Mouse (Mus musculus) hindbrain, embryonic 13.5 days (tissue): ENCODE results near the gene Stk26. TPM values are rescaled to one million over a fixed set of nuclear protein-coding genes. Genes with fewer than 3 reads are reported as not detected.

ENCODE experiments used
- ATAC-seq: fragments of 200-750 bp; cut with Nextera tagmentation; 2 replicates; pipeline ENCODE4 v1.8.0; 2017; ENCODE audit warnings: moderate TSS enrichment; ENCODE audit not compliant: low FRiP score
- H3K27ac ChIP-seq: fragments of 300-500 bp; sonication (generic); 2 replicates; pipeline ENCODE4 v1.5.1; 2015; ENCODE audit warnings: inconsistent platforms, mild to moderate bottlenecking, moderate library complexity
- H3K27me3 ChIP-seq: fragments of 300-500 bp; sonication (generic); 2 replicates; pipeline ENCODE4 v1.6.1; 2015; ENCODE audit warnings: mild to moderate bottlenecking, inconsistent platforms
- H3K36me3 ChIP-seq: fragments of 300-500 bp; sonication (generic); 2 replicates; pipeline ENCODE4 v1.6.1; 2015; ENCODE audit warnings: mild to moderate bottlenecking, inconsistent platforms
- H3K4me1 ChIP-seq: fragments of 300-500 bp; sonication (generic); replicated peaks from 2 replicates; pipeline ENCODE4 v1.6.1; 2015; ENCODE audit warnings: inconsistent platforms
- H3K4me2 ChIP-seq: fragments of 300-500 bp; sonication (generic); 2 replicates; pipeline ENCODE4 v1.6.1; 2015; ENCODE audit warnings: inconsistent platforms, mild to moderate bottlenecking, moderate library complexity
- H3K4me3 ChIP-seq: fragments of 300-500 bp; sonication (generic); 2 replicates; pipeline ENCODE4 v1.5.1; 2015; ENCODE audit warnings: mild to moderate bottlenecking, inconsistent platforms
- H3K9ac ChIP-seq: fragments of 300-500 bp; sonication (generic); 2 replicates; pipeline ENCODE4 v1.6.1; 2015; ENCODE audit warnings: mild to moderate bottlenecking, inconsistent platforms
- H3K9me3 ChIP-seq: fragments of 300-500 bp; sonication (generic); 2 replicates; pipeline ENCODE4 v1.6.1; 2016; ENCODE audit warnings: inconsistent platforms
- WGBS: fragments of 180-500 bp; shearing (Covaris S2); methylation state at CpG from one replicate; pipeline ENCODE4 v1.1.7; 2015; 5-methylcytosine and 5-hydroxymethylcytosine counted together
- polyA plus RNA-seq: library from polyadenylated mRNA; unstranded; fragments of >200 nt; fragmentation: Nextera tagmentation; extraction: Ambion mirVana; gene quantifications from 2 replicates; pipeline ENCODE4 v1.2.1, GENCODE M21; 2015

Gene Stk26
- polyA plus RNA-seq, 1 experiment from 2014 or later: 0.70 TPM

DNA sequence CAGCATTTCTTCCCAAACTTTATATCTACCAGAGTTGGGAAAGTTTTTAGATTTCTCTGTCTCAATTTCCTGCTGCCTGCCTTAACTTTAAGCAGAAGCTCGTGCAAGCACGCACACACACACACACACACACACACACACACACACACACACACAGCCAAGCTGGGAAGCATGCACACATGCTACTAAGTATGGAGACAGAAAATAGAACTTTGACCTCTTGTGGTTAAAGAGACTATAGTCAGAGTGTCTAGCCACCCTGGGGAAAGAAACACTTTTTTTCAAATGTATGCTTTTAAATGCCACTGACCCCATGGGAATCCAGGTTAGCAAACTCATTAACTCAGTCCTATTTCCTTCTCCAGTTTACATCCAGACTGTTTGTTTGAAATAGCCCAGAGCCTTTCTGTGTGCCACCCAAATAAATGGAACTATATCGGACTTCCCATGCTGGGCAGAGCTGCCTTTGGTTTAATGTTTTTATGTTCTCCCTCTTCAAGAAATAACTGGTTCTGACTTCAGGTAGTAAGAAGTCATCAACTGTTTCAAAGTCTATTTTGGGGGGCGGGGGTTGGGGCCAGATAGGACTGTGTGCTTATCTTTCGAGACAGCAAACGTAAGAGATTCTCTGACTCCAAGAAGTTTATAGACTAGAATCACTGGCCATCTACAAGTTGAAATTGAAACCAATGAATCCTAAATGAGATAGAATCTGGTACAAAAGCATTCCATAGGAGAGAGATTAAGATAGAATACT lies 9.8 kb downstream of the Stk26 start:
- no peak overlapping the region for H3K4me3 ChIP-seq
- ATAC-seq: no peak
- no peaks in the 10 kb centered on the region for H3K4me1 ChIP-seq
- no peak overlapping the region for H3K4me2 ChIP-seq
- WGBS: 76% methylated on average over 6 of the region's 6 CpGs
- no peaks in the 10 kb centered on the region for H3K36me3 ChIP-seq
- H3K27me3 ChIP-seq: no peaks in the 10 kb centered on the region
- H3K9ac ChIP-seq: no peak overlapping the region
- no peak overlapping the region for H3K27ac ChIP-seq
- no peaks in the 10 kb centered on the region for H3K9me3 ChIP-seq

DNA sequence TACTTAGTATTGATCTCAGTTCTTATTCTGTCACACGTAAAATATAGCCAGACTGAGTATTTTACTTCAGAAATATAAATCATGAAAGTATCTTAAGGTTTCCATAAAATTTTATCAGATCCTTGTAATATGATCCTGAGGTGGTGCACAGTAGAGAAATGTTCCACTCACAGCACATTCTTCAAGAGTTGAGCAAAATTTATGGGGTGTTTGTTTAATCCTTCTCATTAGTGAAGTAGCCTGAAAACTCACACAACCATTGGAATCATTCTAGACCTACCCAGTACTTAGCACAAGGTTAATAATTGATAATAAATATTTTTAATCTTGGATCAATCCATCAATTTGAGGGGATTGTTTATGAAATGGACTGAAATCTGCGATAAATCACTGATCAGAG lies 22.9 kb downstream of the Stk26 start:
- 83% methylated on average over 2 of the region's 2 CpGs for WGBS

DNA sequence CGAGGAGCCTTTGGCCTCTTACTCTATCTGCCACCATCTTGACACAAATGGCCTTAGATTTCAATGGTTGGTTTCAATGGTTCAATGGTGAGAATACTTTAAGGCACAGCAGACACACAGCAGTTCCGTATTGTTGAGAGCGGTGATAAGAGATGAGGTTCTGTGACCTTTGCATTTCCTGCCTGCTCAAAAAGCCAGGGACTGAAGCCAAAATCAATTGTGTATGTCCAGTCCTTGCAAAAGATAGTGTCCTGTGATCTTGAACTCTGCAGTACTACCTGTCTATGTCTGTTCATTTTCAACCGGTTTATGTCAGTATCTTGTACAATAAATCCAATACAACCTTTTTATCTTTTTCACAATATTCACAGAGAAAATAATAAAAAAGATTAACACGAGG lies 23.9 kb downstream of the Stk26 start:
- H3K4me3 ChIP-seq: no peak overlapping the region
- H3K27me3 ChIP-seq: no peaks in the 10 kb centered on the region
- H3K36me3 ChIP-seq: no peaks in the 10 kb centered on the region
- no peak overlapping the region for H3K27ac ChIP-seq
- ATAC-seq: no peak
- H3K9me3 ChIP-seq: no peaks in the 10 kb centered on the region
- 76% methylated on average over 5 of the region's 5 CpGs for WGBS
- H3K4me1 ChIP-seq: no peaks in the 10 kb centered on the region
- H3K4me2 ChIP-seq: no peak overlapping the region
- no peak overlapping the region for H3K9ac ChIP-seq

More for the DNA sequence above, 22.9 kb downstream of the Stk26 start:
- Histone ChIP-seq H3K4me3 (no peak overlapping the region), H3K4me2 (no peak overlapping the region), H3K9ac (no peak overlapping the region), H3K27ac (no peak overlapping the region), H3K36me3 (no peaks in the 10 kb centered on the region), H3K4me1 (no peaks in the 10 kb centered on the region), H3K27me3 (no peaks in the 10 kb centered on the region), H3K9me3 (no peaks in the 10 kb centered on the region)
- ATAC-seq: no peak

DNA sequence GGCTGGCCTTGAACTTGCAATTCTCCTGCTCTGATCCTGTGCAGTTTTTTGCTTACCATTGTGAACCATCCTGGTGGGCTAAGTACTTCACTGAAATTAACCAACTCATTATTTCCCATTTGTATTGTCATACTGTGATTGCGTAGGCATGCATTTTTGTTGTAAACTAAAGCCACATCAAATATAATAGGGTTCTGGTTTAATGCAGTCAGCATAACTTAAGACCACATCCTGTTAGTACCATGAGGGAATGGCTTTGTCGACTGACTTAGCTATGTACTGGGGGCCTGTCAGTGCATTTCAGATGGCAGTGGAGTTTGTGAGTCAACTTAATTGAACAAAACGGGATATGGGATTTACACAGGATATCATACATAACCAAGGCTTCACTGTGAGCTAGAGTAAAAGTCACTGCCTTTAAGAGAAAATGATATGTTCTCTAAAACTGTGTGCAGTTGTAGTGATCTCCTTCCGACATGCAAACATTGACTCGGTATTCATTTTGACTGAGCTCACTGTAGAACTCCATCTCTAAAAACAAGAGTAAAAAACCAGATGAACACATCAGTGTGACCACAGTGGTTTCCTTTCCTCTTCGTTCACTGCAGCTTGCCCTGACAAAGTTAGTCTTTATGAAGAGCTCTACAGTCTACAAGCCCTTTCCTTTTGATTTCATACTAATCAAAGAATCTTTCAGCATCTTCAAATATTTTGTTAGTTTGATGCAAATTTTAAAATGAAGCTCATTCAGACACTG lies 33.6 kb downstream of the Stk26 start:
- Histone ChIP-seq H3K27ac (no peak overlapping the region), H3K27me3 (no peaks in the 10 kb centered on the region), H3K9me3 (no peaks in the 10 kb centered on the region), H3K4me2 (no peak overlapping the region), H3K4me3 (no peak overlapping the region), H3K9ac (no peak overlapping the region), H3K4me1 (no peaks in the 10 kb centered on the region), H3K36me3 (no peaks in the 10 kb centered on the region)
- no peak for ATAC-seq
- 87% methylated on average over 6 of the region's 6 CpGs for WGBS

DNA sequence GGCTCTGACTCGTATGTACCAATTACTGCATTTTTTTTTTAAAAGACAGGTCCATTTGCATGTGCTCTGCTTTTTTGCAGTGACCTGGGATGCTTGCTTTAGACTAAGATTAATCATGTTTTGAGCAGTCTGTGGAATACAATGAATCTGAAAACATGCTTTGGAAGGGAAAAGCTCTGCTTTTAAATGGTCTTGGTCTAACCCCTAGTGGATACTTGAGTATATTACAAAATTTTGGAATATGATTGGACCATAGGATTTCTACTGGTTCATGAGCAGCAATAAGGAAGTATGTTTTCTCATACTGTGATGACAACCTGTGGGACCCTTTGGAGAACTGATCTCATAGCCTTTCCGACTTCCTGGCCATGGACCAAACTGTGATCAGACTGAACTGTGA lies 47.2 kb downstream of the Stk26 start:
- Histone ChIP-seq H3K27me3 (no peaks in the 10 kb centered on the region), H3K4me2 (no peak overlapping the region), H3K9ac (no peak overlapping the region), H3K27ac (no peak overlapping the region), H3K9me3 (no peaks in the 10 kb centered on the region), H3K4me3 (no peak overlapping the region), H3K4me1 (no peaks in the 10 kb centered on the region), H3K36me3 (no peaks in the 10 kb centered on the region)
- WGBS: 80% methylated on average over 2 of the region's 2 CpGs
- no peak for ATAC-seq

DNA sequence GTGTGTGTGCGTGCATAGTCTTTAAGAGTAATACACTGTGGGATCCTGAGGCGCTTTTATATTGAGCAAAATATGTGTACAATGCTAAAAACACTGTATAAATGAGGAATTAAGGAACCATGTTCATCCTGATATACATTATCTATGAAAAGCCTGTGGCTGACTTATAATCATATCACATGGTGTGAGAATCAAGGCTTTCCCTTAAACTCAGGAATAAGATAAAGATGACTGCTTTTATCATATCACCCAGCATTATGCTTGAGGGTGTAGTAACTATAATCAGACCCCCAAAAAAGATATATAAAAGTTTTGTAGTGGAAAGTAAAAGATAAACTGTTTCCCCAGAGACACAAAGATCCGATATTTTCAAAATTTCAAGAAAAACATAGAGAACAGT lies 62.6 kb downstream of the Stk26 start:
- no peaks in the 10 kb centered on the region for H3K36me3 ChIP-seq
- H3K4me3 ChIP-seq: no peak overlapping the region
- no peaks in the 10 kb centered on the region for H3K27me3 ChIP-seq
- no peak overlapping the region for H3K27ac ChIP-seq
- no peaks in the 10 kb centered on the region for H3K9me3 ChIP-seq
- ATAC-seq: no peak
- WGBS: 84% methylated on average over 3 of the region's 3 CpGs
- no peaks in the 10 kb centered on the region for H3K4me1 ChIP-seq
- no peak overlapping the region for H3K9ac ChIP-seq
- no peak overlapping the region for H3K4me2 ChIP-seq

DNA sequence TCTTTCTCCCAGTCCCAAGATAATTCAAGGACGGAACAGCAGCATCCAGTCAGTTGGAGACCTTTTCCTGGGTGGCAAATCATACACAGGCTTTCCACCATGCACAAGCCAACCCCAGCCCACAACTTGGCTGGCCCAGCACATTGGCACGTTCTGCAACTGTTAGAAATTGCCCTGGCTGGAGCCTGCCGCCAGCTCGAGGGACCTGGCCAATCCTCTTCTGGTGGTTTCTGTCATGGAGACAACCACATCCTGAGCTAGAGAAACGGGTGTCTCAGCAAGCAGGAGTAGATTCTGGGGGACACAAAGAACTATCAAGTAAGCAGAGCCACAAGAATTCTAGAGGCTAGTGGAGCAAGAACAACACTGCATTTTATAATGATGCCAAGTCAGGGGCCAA lies 69.1 kb downstream of the Stk26 start:
- Histone ChIP-seq H3K4me2 (no peak overlapping the region), H3K4me3 (no peak overlapping the region), H3K9me3 (no peaks in the 10 kb centered on the region), H3K4me1 (no peaks in the 10 kb centered on the region), H3K27me3 (no peaks in the 10 kb centered on the region), H3K27ac (no peak overlapping the region), H3K36me3 (no peaks in the 10 kb centered on the region), H3K9ac (no peak overlapping the region)
- ATAC-seq: no peak
- WGBS: 87% methylated on average over 5 of the region's 5 CpGs

DNA sequence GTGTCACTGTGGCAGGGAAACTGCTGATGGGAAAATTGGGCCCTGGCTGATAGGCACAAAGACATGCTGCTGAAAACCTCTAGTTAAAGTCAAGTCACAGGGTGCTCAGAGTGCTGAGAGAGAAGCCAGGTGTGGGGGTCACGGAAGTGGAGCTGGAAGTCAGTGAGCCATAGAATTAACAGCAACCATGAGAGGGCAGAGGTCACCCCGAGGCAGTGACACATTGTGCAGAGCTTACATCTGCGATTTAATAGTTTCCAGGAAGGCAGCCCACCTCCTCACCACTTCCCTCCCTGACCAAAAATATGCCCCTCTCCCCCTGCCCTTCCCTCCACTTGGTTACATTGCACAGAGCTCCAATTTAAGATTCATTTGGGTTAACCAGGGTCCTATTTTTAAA lies 76.5 kb downstream of the Stk26 start:
- Histone ChIP-seq H3K27me3 (no peaks in the 10 kb centered on the region), H3K4me3 (no peak overlapping the region), H3K4me1 (no peaks in the 10 kb centered on the region), H3K36me3 (no peaks in the 10 kb centered on the region), H3K9ac (no peak overlapping the region), H3K4me2 (no peak overlapping the region), H3K27ac (no peak overlapping the region), H3K9me3 (no peaks in the 10 kb centered on the region)
- no peak for ATAC-seq
- 42% methylated on average over 3 of the region's 3 CpGs for WGBS

DNA sequence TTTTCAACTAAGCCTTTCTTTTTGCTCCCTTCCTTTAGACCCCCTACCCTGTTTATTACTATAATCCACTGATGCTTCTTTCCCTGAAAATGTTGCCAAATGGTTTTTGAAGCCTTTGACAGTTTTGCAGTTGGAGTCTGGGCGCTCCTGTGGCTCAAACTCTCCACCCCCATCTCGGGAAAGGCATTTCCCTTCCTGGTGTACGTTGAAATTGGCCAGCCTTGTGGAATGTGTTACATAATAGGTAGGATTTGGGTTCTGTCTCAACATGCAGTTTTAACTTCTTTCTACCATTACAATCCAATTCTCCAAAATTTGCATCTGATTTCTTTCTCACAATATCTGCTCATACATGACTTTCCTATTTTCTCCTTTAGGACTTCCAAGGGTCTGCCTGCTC lies 77.9 kb downstream of the Stk26 start:
- H3K9me3 ChIP-seq: no peaks in the 10 kb centered on the region

DNA sequence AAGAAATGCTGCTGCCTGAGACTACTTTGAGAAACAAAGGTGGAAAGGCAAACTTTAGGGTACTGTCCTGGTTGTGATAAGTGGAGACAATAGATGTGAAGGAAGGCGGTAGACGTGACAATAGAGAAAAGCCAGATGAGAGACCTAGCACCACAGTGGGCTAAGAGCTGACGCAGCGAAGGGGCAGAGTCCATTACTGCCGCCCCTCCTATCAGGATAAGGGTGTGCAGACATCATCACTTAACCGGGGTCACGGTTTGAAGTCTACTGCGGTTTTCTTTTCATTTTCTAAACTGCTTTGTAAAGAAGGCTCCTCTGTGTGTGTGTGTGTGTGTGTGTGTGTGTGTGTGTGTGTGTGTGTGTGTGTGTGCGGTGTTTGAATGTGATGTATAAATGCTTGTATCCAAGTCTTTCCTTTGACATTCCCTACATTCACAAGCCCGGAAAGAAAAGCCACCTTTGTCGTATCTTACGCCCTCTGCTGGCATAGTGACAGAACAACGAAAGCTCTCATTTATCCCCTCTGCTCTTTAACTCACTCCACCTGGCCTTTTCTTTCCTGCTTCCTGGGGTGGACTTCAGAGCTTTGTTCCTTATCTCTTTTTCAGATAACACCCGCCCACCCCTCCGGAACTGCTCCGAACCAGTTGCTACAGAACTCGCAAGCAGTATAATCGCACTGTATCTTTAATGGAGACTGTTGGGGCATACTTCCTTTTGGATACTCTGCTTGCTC lies 84.0 kb downstream of the Stk26 start:
- 48% methylated on average over 17 of the region's 18 CpGs for WGBS
- Histone ChIP-seq H3K27me3 (no peaks in the 10 kb centered on the region), H3K4me1 (no peaks in the 10 kb centered on the region), H3K36me3 (no peaks in the 10 kb centered on the region), H3K9me3 (no peaks in the 10 kb centered on the region), H3K4me2 (no peak overlapping the region), H3K4me3 (no peak overlapping the region), H3K27ac (no peak overlapping the region), H3K9ac (no peak overlapping the region)
- no peak for ATAC-seq

More for the DNA sequence above, 77.9 kb downstream of the Stk26 start:
- Histone ChIP-seq H3K36me3 (no peaks in the 10 kb centered on the region), H3K4me2 (no peak overlapping the region), H3K4me3 (no peak overlapping the region), H3K4me1 (no peaks in the 10 kb centered on the region), H3K9ac (no peak overlapping the region), H3K27me3 (no peaks in the 10 kb centered on the region), H3K27ac (no peak overlapping the region)
- WGBS: 80% methylated on average over 3 of the region's 3 CpGs
- no peak for ATAC-seq

DNA sequence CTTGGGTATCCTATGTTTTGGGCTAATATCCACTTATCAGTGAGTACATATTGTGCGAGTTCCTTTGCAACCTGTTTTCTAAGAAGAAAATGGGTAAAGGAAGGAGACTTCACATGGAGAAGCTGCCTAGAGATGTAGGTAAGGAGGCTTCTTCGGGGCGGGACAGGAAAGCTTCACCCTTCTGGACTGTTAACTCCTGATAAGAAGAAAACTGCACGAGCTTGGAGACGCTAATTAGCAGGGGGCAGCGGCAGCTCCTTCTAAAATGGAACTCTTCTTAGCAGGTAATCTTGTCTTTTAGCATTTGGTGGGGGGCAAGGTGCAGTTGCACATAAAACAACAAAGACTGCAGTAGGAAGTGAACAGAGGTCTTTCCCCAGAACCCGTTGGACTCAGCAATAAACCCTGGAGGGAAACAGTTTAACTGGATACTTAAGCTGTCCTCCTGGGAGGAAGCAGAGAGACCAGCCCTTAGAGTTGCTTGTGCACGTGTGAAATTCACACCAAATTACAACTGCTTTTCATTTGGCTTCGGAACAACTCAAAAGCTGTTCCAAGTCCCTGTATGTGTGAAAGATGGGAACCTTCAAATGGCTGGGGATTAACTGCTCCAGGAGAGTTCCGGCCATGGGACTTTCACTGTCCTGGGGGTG lies 86.2 kb downstream of the Stk26 start:
- Histone ChIP-seq H3K27ac (no peak overlapping the region), H3K36me3 (no peaks in the 10 kb centered on the region), H3K4me1 (no peaks in the 10 kb centered on the region), H3K9ac (no peak overlapping the region), H3K4me3 (no peak overlapping the region), H3K9me3 (no peaks in the 10 kb centered on the region), H3K4me2 (no peak overlapping the region), H3K27me3 (no peaks in the 10 kb centered on the region)
- 83% methylated on average over 10 of the region's 10 CpGs for WGBS
- ATAC-seq: no peak

DNA sequence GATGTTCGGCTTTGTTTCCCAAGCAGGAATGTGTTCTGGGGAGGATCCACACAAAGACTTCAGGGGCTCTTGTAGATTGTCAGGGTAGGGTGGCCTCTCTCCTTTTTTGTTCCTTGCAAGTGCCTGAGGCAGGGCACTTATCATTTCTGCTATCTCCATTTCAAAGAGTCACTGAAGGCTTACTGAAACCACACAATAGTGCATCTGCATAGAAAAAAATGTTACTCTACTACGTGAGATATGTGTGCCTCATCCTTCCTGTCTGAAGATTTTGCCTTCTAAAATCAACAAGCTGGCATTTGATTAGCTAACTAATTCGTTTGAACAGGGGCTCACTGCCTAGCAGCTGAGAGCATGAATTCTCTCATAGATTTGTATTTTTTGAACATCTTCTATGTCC lies 89.5 kb downstream of the Stk26 start:
- Histone ChIP-seq H3K4me3 (no peak overlapping the region), H3K27ac (no peak overlapping the region), H3K9me3 (no peaks in the 10 kb centered on the region), H3K4me1 (no peaks in the 10 kb centered on the region), H3K4me2 (no peak overlapping the region), H3K27me3 (no peaks in the 10 kb centered on the region), H3K36me3 (no peaks in the 10 kb centered on the region), H3K9ac (no peak overlapping the region)
- ATAC-seq: no peak
- 35% methylated on average over 3 of the region's 3 CpGs for WGBS
